Mouse (Mus musculus) thymus, adult 2 months (tissue): ENCODE results near the gene Mcu.

Source experiments
- CTCF ChIP-seq: fragments of 200-500 bp; IDR thresholded peaks from 2 replicates; pipeline ENCODE4 v1.5.1; 2012; ENCODE audit warnings: mild to moderate bottlenecking, control low read depth, low read length, moderate library complexity, borderline replicate concordance; ENCODE audit not compliant: control insufficient read depth, poor library complexity, insufficient read depth; ENCODE audit errors: extremely low read depth
- POLR2A ChIP-seq: fragments of 200-500 bp; IDR thresholded peaks from 2 replicates; pipeline ENCODE4 v1.6.1; 2012; ENCODE audit warnings: mild to moderate bottlenecking, low read length, control low read depth, moderate library complexity; ENCODE audit not compliant: control insufficient read depth, poor library complexity, insufficient read depth; ENCODE audit errors: extremely low read depth

DNA sequence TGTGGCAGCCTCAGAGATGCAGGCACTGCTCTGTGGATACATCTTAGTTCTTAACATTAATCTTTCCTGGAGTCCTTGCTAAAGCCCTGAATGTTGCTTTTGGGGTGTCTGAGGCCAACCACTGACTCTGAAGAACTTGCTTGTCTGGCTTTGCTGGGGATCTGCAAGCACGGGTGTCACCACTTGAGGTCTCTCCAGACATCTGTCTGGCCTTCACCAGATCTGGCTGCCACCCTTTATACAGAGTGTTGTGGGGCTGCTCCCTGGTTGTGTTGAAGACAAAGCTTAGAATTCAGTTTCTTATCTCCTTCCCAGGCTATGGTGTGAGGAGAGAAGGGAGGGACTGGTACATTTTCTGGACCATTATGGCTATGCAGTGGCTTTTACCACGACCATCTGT lies 122.4 kb downstream of the Mcu start:
- no peak for TF ChIP-seq CTCF
- TF ChIP-seq POLR2A: no peak
